Mouse (Mus musculus) kidney, postnatal 4 days (tissue): ENCODE data around the gene Ankfy1.
"Not testable (repeated sequence)": the region's sequence is repeated elsewhere in the genome, so short reads cannot be mapped to it uniquely, and the experiment has no call there.

Source experiments
- DNase-seq, 2 experiments: peaks; one replicate each; pipeline ENCODE4 v3.0.0; 2021; ENCODE audit warnings: mixed read lengths in 2 of 2

The Ankfy1 gene

GRCm38 (mm10) chr11:72689551-72690510 lies at the start of gene Ankfy1:
Gene Ankfy1, plus strand, starts transcription at chr11:72690006.
- peak; percentile 98 to 99 for DNase-seq

- DNase-seq, result no peak
These were observed 47.1 kb upstream of the Ankfy1 start for GRCm38 (mm10) chr11:72642730-72643129.

GRCm38 (mm10) chr11:72645386-72645785 lies 44.4 kb upstream of the Ankfy1 start:
- peak; percentile 66 to 67 for DNase-seq

GRCm38 (mm10) chr11:72650347-72650746 lies 39.5 kb upstream of the Ankfy1 start:
- no peak for DNase-seq

- DNase-seq, result no peak
These were observed 29.9 kb upstream of the Ankfy1 start for GRCm38 (mm10) chr11:72659918-72660317.

GRCm38 (mm10) chr11:72660359-72660758 lies 29.4 kb upstream of the Ankfy1 start:
- no peak for DNase-seq

- DNase-seq, result no peak
These were observed 25.2 kb upstream of the Ankfy1 start for GRCm38 (mm10) chr11:72664641-72665040.

GRCm38 (mm10) chr11:72670634-72671033 lies 19.2 kb upstream of the Ankfy1 start:
- no peak for DNase-seq

GRCm38 (mm10) chr11:72671294-72671988 lies 18.4 kb upstream of the Ankfy1 start:
- DNase-seq, result no peak

- DNase-seq, result no peak
These were observed 17.4 kb upstream of the Ankfy1 start for GRCm38 (mm10) chr11:72672438-72672837.

GRCm38 (mm10) chr11:72675280-72675679 lies 14.5 kb upstream of the Ankfy1 start:
- no peak for DNase-seq

GRCm38 (mm10) chr11:72680726-72681125 lies 9.1 kb upstream of the Ankfy1 start:
- no peak for DNase-seq

- DNase-seq, result no peak
These were observed 6.4 kb upstream of the Ankfy1 start for GRCm38 (mm10) chr11:72683402-72683801.

- DNase-seq, result no peak
These were observed 3.1 kb upstream of the Ankfy1 start for GRCm38 (mm10) chr11:72686697-72687096.

- peak; percentile 23 to 40 for DNase-seq
These were observed 1.6 kb upstream of the Ankfy1 start for GRCm38 (mm10) chr11:72688242-72688641.

- no peak for DNase-seq
These were observed 691 bp upstream of the Ankfy1 start for GRCm38 (mm10) chr11:72689115-72689514.

GRCm38 (mm10) chr11:72692353-72692752 lies 2.5 kb downstream of the Ankfy1 start:
- no peak for DNase-seq

GRCm38 (mm10) chr11:72695025-72695424 lies 5.2 kb downstream of the Ankfy1 start:
- DNase-seq, result no peak

- no peak for DNase-seq
These were observed 6.7 kb downstream of the Ankfy1 start for GRCm38 (mm10) chr11:72696368-72696971.

- DNase-seq, result no peak
These were observed 7.5 kb downstream of the Ankfy1 start for GRCm38 (mm10) chr11:72697323-72697722.

GRCm38 (mm10) chr11:72705111-72705510 lies 15.3 kb downstream of the Ankfy1 start:
- not testable (repeated sequence) for DNase-seq

GRCm38 (mm10) chr11:72712721-72713120 lies 22.9 kb downstream of the Ankfy1 start:
- DNase-seq, result no peak

GRCm38 (mm10) chr11:72718161-72718560 lies 28.4 kb downstream of the Ankfy1 start:
- DNase-seq, result no peak
